Mouse (Mus musculus) liver, embryonic 14 days (tissue): ENCODE results near the gene Gm5622. TPM values are rescaled to one million over a fixed set of nuclear protein-coding genes. Genes with fewer than 3 reads are reported as not detected.

Experiments
- polyA plus RNA-seq: library from polyadenylated mRNA; depleted of rRNA; stranded (reverse); fragments of >200 nt; gene quantifications from 2 replicates; pipeline ENCODE4 v1.2.3, GENCODE M21; 2012; rRNA removed

Gene Gm5622
- 0.05 and 0.06 TPM in 2 replicates for polyA plus RNA-seq

DNA sequence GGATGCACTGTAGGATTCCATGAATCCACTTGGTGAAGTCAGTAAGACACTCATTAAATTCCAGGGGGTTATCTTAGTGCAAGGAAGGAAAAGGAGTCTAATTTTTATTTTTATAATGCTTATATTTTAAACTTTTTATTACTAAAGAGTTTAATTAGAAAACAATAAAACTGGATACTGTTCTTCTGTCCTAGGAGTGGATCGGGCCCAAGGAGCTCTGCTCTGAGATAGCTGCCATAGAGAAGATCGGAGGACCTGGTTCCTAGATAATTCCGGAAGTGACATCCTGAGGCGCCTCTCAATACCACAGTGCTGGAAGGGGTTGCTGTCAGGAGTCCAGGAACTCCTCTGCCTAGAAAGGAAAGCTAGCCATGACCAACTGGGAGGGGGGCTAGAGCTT, at the start of gene Gm5622:
Gene Gm5622 (plus strand): TSS at position 301 of the 400 bp plus-strand sequence.

DNA sequence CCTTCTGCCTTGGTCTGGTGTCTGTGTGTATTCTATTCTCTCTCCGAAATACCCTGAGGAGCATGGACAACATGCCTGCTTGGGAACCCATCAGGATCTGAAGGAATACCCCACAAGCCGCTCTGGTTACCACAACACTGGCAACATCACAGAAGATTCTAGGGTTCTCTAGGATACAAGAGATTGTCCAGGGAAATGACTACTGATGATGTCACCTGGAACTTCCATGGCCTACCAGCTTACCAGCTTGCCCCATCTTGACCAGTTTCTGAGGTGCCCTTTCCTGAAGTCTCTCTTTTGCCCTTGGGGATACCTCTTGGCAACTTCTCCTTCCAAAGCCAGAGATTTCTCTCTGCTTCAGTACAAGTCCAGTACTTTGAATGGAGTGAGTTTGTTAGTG, 21.4 kb downstream of the Gm5622 start, which contains the start of gene Gm17175:
Gene Gm17175 (minus strand): TSS at position 101 of the 400 bp plus-strand sequence.

DNA sequence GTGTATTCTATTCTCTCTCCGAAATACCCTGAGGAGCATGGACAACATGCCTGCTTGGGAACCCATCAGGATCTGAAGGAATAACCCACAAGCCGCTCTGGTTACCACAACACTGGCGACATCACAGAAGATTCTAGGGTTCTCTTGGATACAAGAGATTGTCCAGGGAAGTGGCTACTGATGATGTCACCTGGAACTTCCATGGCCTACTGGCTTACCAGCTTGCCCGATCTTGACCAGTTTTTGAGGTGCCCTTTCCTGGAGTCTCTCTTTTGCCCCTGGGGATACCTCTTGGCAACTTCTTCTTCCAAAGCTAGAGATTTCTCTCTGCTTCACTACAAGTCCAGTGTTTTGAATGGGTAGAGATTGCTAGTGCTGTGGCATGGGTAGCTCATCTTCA, 39.4 kb downstream of the Gm5622 start, which contains the start of gene Gm17174:
Gene Gm17174 (minus strand): TSS at position 101 of the 400 bp plus-strand sequence.

DNA sequence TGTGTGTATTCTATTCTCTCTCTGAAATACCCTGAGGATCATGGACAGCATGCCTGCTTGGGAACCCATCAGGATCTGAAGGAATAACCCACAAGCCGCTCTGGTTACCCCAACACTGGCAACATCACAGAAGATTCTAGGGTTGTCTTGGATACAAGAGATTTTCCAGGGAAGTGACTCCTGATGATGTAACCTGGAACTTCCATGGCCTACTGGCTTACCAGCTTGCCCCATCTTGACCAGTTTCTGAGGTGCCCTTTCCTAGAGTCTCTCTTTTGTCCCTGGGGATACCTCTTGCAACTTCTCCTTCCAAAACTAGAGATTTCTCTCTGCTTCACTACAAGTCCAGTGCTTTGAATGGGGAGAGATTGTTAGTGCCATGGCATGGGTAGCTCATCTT, 58.6 kb downstream of the Gm5622 start, which contains the start of gene Gm17078:
Gene Gm17078 (minus strand): TSS at position 101 of the 400 bp plus-strand sequence.

DNA sequence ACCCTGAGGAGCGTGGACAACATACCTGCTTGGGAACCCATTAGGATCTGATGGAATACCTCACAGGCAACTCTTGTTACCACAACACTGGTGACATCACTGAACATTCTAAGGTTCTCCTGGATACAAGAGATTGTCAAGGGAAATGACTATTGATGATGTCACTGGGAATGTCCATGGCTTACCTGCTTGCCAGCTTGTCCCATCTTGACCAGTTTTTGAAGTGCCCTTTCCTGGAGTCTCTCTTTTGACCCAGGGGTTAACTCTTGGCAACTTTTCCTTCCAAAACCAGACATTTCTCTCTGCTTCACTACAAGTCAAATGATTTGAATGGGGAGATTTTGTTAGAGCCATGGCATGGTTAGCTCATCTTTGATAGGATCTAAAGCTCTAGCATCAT, 83.0 kb downstream of the Gm5622 start, which contains the start of gene Gm4181:
Gene Gm4181 (minus strand): TSS at position 101 of the 400 bp plus-strand sequence.

DNA sequence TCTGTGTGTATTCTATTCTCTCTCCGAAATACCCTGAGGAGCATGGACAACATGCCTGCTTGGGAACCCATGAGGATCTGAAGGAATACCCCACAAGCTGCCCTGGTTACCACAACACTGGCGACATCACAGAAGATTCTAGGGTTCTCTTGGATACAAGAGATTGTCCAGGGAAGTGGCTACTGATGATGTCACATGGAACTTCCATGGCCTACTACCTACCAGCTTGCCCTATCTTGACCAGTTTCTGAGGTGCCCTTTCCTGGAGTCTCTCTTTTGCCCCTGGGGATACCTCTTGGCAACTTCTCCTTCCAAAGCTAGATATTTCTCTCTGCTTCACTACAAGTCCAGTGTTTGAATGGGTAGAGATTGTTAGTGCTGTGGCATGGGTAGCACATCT, 142.8 kb downstream of the Gm5622 start, which contains the start of gene Gm17079:
Gene Gm17079 (minus strand): TSS at position 101 of the 400 bp plus-strand sequence.

Other genes with a start within 250 kb of the Gm5622 start
- gene Gm7247, start 191.0 kb upstream of the Gm5622 start, polyA plus RNA-seq: not detected in 2 replicates
- not detected in 2 replicates for gene Vmn2r88, start 142.0 kb upstream of the Gm5622 start, polyA plus RNA-seq
- not detected in 2 replicates for gene Vmn2r89, start 100.9 kb upstream of the Gm5622 start, polyA plus RNA-seq
- not detected in 2 replicates for gene Gm17175, start 21.3 kb downstream of the Gm5622 start, polyA plus RNA-seq
- not detected in 2 replicates for gene Gm17174, start 39.3 kb downstream of the Gm5622 start, polyA plus RNA-seq
- gene Gm17078, start 58.5 kb downstream of the Gm5622 start, polyA plus RNA-seq: not detected in 2 replicates
- not detected in 2 replicates for gene Gm4181, start 82.9 kb downstream of the Gm5622 start, polyA plus RNA-seq
- gene Gm17079, start 142.7 kb downstream of the Gm5622 start, polyA plus RNA-seq: not detected in 2 replicates
- gene Gm5800, start 164.4 kb downstream of the Gm5622 start, polyA plus RNA-seq: not detected in 2 replicates
- gene Ang4, start 220.8 kb downstream of the Gm5622 start, polyA plus RNA-seq: not detected in 2 replicates
- gene AY358078, start 247.3 kb downstream of the Gm5622 start, polyA plus RNA-seq: not detected in 2 replicates